Mouse (Mus musculus): ENCODE results near the gene Jdp2. TPM values are rescaled to one million over a fixed set of nuclear protein-coding genes. Genes with fewer than 3 reads are reported as not detected.

Jdp2 gene
- polyA plus RNA-seq, 1 experiment from 2014 or later: 0.27 TPM

DNA sequence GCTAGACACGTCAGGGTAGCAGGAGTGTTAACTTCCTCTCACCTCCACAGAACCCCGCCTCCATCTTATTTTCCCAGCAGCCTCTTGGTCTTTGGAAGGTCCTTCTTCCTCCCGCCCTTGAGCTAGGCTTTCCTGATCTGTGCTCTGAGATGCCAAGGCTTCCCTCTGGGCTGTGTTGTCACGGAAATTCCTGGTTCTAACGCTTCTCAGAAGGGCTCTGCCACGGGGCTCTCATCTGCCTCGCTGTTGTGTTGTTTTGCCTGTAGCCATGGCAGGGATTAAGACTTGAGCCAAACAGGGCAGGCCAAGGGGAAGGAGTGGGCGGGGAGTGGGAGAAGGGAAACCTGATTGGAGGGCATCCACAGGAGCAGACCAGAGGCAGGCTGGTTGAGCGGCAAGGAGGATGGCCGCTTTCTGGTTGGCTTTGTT lies 26.8 kb upstream of the Jdp2 start:
- Histone ChIP-seq H3K36me3 (ENCODE audit: control insufficient read depth, insufficient read depth, low read length) (no peaks in the 10 kb centered on the region), H3K27ac (ENCODE audit: low read length) (no peak overlapping the region), H3K9me3 (ENCODE audit: control insufficient read depth, low read length) (no peaks in the 10 kb centered on the region), H3K4me1 (ENCODE audit: control insufficient read depth, insufficient read depth, low read length) (peaks cover 3% of the 10 kb centered on the region; the same call in 1 of the 2 replicates), H3K9ac (ENCODE audit: low read depth, low read length) (no peak overlapping the region), H3K4me3 (ENCODE audit: low read length) (no peak overlapping the region), H3K27me3 (replicated peaks; ENCODE audit: control insufficient read depth, insufficient read depth, low read length) (no peaks in the 10 kb centered on the region), H3K4me2 (ENCODE audit: low read depth, low read length) (no peak overlapping the region)
- 41% methylated on average over 10 of the region's 10 CpGs for WGBS
- ATAC-seq: no peak

DNA sequence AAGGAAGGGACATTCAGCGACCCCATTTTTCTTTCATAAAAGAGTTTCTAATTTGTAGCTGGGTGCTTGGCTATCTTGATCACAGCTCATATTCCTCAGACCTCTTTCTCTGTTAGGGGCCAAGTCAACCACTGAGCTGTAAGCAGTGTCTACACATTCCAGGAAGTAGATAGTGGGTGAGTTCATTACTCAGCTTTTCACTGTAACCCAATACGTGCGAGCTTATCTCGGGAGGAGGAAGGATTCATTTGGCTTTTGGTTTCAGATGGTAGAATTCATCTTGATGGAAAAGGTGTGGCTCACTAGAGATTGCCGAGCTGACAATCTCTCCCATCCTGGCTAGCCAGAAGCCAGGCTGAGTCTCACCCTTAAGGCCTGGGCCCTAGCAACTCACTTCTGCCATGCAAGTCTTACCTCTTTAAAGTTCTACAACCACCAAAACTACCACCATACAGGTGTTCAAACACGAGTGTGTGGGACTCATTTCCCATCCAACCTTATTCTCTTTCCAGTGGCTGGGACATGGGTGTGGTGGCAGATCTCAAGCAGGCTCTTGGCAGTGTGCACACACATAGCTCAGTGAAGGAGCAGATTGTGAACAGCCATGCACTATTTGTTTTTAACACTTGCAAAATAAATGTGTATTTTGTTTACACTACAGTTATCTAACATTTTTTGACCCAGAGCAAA lies 23.9 kb upstream of the Jdp2 start:
- H3K4me3 ChIP-seq (ENCODE audit: low read length): no peak overlapping the region
- H3K4me1 ChIP-seq (ENCODE audit: control insufficient read depth, insufficient read depth, low read length): peaks cover 3% of the 10 kb centered on the region; the same call in 1 of the 2 replicates
- 58% methylated on average over 6 of the region's 6 CpGs for WGBS
- H3K4me2 ChIP-seq (ENCODE audit: low read depth, low read length): no peak overlapping the region
- H3K36me3 ChIP-seq (ENCODE audit: control insufficient read depth, insufficient read depth, low read length): no peaks in the 10 kb centered on the region
- no peak overlapping the region for H3K9ac ChIP-seq (ENCODE audit: low read depth, low read length)
- no peak overlapping the region for H3K27ac ChIP-seq (ENCODE audit: low read length)
- H3K9me3 ChIP-seq (ENCODE audit: control insufficient read depth, low read length): no peaks in the 10 kb centered on the region
- no peak for ATAC-seq
- no peaks in the 10 kb centered on the region for H3K27me3 ChIP-seq (replicated peaks; ENCODE audit: control insufficient read depth, insufficient read depth, low read length)

DNA sequence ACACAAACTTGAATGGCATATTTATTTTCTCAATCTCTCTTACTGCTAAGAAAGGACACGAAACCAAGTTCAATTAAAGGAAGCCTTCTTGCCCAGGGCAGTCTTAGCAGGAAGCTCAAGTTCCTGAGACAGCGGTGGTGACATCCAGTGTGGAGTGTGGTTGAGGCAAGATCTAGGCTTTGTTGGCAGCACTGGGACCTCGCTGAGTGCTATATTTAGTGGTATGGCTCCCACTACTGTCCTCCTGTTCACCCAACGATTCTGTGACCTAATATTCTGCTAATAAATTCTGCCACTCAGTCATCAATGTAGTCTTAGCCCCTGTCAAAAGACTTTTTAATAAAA lies 23.4 kb upstream of the Jdp2 start:
- WGBS: 71% methylated on average over 4 of the region's 4 CpGs
- no peak for ATAC-seq
- H3K9me3 ChIP-seq (ENCODE audit: control insufficient read depth, low read length): no peaks in the 10 kb centered on the region

DNA sequence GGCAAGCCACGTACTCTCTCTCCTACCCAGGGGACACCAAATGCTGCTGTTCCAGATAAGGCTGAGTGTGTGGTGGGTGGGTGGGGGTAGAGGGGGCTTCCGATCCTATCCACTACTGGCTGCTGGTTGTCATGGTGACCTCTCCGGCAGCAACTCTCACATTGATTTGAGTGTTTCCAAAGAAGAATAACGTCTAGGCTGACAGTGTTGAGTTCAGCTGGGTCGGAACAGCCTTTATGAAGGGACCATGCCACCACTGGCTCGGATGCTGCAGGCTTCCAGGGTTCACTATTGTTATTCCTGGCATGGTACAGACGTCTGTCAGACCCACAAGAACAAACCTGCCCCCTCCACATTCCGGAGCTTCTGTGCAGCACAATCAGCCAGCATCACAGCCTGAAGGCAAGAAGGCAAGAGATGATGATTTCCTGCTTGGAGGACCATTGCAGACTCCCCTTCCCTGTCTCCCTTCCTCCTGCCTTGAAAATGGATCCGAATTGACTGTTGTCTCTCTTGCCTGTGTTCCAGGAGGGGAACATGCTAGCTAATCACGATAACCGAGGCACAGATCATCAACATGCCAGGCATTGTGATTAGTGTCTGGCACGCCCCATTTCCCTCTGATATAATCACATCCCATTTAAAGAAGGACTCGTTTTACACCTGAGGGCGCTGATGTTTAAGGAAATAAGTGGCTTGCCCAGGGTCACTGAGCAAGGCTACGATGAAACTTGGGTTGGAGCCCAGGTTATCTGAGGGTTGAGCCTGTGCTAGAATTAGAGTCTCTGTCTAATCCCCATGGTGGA lies 17.4 kb upstream of the Jdp2 start:
- H3K4me3 ChIP-seq (ENCODE audit: low read length): no peak overlapping the region
- no peak overlapping the region for H3K4me2 ChIP-seq (ENCODE audit: low read depth, low read length)
- no peak overlapping the region for H3K9ac ChIP-seq (ENCODE audit: low read depth, low read length)
- H3K4me1 ChIP-seq (ENCODE audit: control insufficient read depth, insufficient read depth, low read length): no peaks in the 10 kb centered on the region
- ATAC-seq: no peak
- H3K36me3 ChIP-seq (ENCODE audit: control insufficient read depth, insufficient read depth, low read length): no peaks in the 10 kb centered on the region
- 48% methylated on average over 15 of the region's 15 CpGs for WGBS
- no peaks in the 10 kb centered on the region for H3K9me3 ChIP-seq (ENCODE audit: control insufficient read depth, low read length)
- H3K27ac ChIP-seq (ENCODE audit: low read length): no peak overlapping the region
- H3K27me3 ChIP-seq (replicated peaks; ENCODE audit: control insufficient read depth, insufficient read depth, low read length): no peaks in the 10 kb centered on the region

More for the DNA sequence above, 23.4 kb upstream of the Jdp2 start:
- no peak overlapping the region for H3K4me2 ChIP-seq (ENCODE audit: low read depth, low read length)
- H3K4me1 ChIP-seq (ENCODE audit: control insufficient read depth, insufficient read depth, low read length): peaks cover 3% of the 10 kb centered on the region; the same call in 1 of the 2 replicates
- no peaks in the 10 kb centered on the region for H3K27me3 ChIP-seq (replicated peaks; ENCODE audit: control insufficient read depth, insufficient read depth, low read length)
- H3K27ac ChIP-seq (ENCODE audit: low read length): no peak overlapping the region
- H3K4me3 ChIP-seq (ENCODE audit: low read length): no peak overlapping the region
- no peaks in the 10 kb centered on the region for H3K36me3 ChIP-seq (ENCODE audit: control insufficient read depth, insufficient read depth, low read length)
- no peak overlapping the region for H3K9ac ChIP-seq (ENCODE audit: low read depth, low read length)

DNA sequence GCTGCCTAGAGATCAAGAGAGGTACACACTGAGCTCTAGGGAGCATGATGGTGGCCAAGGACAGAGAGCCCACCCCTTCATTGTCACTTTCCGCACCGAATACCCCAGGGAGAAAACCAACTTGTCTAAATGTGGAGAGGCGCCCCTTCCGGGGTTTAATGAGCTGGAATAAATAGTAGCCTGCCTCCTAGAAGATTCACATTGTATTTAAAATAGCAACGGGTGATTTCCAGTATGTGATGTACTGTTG lies 16.8 kb upstream of the Jdp2 start:
- H3K4me3 ChIP-seq (ENCODE audit: low read length): no peak overlapping the region
- H3K27ac ChIP-seq (ENCODE audit: low read length): no peak overlapping the region
- H3K4me2 ChIP-seq (ENCODE audit: low read depth, low read length): no peak overlapping the region
- H3K36me3 ChIP-seq (ENCODE audit: control insufficient read depth, insufficient read depth, low read length): no peaks in the 10 kb centered on the region
- 84% methylated on average over 5 of the region's 5 CpGs for WGBS
- no peak overlapping the region for H3K9ac ChIP-seq (ENCODE audit: low read depth, low read length)
- H3K27me3 ChIP-seq (replicated peaks; ENCODE audit: control insufficient read depth, insufficient read depth, low read length): no peaks in the 10 kb centered on the region
- no peaks in the 10 kb centered on the region for H3K9me3 ChIP-seq (ENCODE audit: control insufficient read depth, low read length)
- H3K4me1 ChIP-seq (ENCODE audit: control insufficient read depth, insufficient read depth, low read length): no peaks in the 10 kb centered on the region
- no peak for ATAC-seq

DNA sequence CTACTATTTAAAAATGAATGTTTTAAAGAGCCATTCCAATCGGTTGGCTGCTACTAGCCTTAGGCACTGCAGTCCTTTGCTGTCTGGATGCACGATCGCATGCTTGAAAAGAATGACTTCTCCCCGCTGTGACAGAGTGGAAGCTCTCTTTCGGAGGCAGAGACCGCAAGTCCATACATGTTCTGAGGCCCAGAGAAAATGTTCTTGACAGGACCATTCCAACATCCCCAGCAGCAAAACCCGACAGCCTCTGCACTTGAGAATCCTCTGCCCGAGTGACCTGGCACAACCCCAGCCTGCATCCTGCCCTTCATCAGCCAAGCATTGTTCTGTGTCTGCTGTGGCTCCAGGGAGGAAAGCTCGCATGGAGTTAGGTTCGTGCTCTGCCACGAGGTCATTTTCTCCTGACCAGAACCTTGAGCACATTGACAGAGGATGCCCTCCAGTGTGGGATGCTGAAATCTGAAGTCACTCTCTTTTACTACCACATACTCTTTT lies 13.0 kb upstream of the Jdp2 start:
- no peak overlapping the region for H3K27ac ChIP-seq (ENCODE audit: low read length)
- H3K4me3 ChIP-seq (ENCODE audit: low read length): no peak overlapping the region
- no peak for ATAC-seq
- H3K4me1 ChIP-seq (ENCODE audit: control insufficient read depth, insufficient read depth, low read length): no peaks in the 10 kb centered on the region
- H3K27me3 ChIP-seq (replicated peaks; ENCODE audit: control insufficient read depth, insufficient read depth, low read length): no peaks in the 10 kb centered on the region
- H3K9ac ChIP-seq (ENCODE audit: low read depth, low read length): no peak overlapping the region
- H3K36me3 ChIP-seq (ENCODE audit: control insufficient read depth, insufficient read depth, low read length): no peaks in the 10 kb centered on the region
- WGBS: 69% methylated on average over 11 of the region's 11 CpGs
- H3K9me3 ChIP-seq (ENCODE audit: control insufficient read depth, low read length): no peaks in the 10 kb centered on the region
- no peak overlapping the region for H3K4me2 ChIP-seq (ENCODE audit: low read depth, low read length)

DNA sequence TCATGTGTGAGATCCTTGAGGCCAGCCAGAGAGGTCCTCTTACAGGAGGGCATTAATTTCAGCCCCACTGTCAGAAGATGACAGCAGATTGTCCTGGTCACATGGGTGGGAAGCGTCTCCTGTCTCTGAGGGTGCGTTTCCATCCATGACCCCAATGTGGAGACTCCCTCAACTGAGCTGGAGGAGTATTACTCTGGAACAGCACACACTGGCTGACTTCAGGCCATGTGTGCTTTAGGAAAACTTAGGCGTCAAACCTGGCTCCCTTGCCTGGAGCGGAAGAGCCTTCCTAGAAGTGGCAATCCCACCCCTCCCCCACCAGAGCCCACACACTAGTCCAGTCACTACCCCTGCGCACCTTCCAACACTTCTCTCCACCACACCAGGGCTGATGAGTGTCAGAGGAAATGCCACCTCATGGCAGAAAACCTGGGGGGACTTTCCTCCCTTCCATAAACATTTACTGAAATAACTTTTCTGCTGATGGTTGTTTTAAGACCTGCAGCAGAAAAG lies 8.9 kb upstream of the Jdp2 start:
- Histone ChIP-seq H3K4me1 (ENCODE audit: control insufficient read depth, insufficient read depth, low read length) (no peaks in the 10 kb centered on the region), H3K27ac (ENCODE audit: low read length) (no peak overlapping the region), H3K9ac (ENCODE audit: low read depth, low read length) (no peak overlapping the region), H3K4me2 (ENCODE audit: low read depth, low read length) (no peak overlapping the region), H3K9me3 (ENCODE audit: control insufficient read depth, low read length) (no peaks in the 10 kb centered on the region), H3K27me3 (replicated peaks; ENCODE audit: control insufficient read depth, insufficient read depth, low read length) (no peaks in the 10 kb centered on the region), H3K36me3 (ENCODE audit: control insufficient read depth, insufficient read depth, low read length) (no peaks in the 10 kb centered on the region), H3K4me3 (ENCODE audit: low read length) (no peak overlapping the region)
- no peak for ATAC-seq
- 40% methylated on average over 5 of the region's 5 CpGs for WGBS

DNA sequence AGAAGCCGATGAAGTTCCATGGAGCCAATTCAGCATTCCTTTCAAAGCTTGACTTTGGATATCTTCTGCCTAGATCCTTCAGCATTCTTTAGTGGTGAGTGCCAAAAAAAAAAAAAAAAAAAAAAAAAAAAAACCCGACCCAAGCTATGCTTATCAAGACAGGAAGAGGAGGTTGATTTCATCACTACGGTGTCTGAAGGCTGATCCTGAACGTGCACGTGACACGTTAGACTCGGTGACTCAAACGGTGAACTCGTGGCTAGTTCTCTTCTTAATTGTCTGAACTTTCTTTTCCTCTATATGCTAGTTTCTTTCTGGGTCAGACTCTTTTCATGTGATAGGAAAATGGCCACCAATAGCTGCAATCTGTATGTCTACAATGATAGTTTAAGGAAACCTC lies 5.9 kb upstream of the Jdp2 start:
- Histone ChIP-seq H3K27me3 (replicated peaks; ENCODE audit: control insufficient read depth, insufficient read depth, low read length) (no peaks in the 10 kb centered on the region), H3K36me3 (ENCODE audit: control insufficient read depth, insufficient read depth, low read length) (no peaks in the 10 kb centered on the region), H3K9me3 (ENCODE audit: control insufficient read depth, low read length) (no peaks in the 10 kb centered on the region), H3K4me2 (ENCODE audit: low read depth, low read length) (no peak overlapping the region), H3K27ac (ENCODE audit: low read length) (no peak overlapping the region), H3K4me3 (ENCODE audit: low read length) (no peak overlapping the region), H3K4me1 (ENCODE audit: control insufficient read depth, insufficient read depth, low read length) (peaks cover under 1% of the 10 kb centered on the region; the same call in 1 of the 2 replicates), H3K9ac (ENCODE audit: low read depth, low read length) (no peak overlapping the region)
- WGBS: 75% methylated on average over 9 of the region's 9 CpGs
- no peak for ATAC-seq

DNA sequence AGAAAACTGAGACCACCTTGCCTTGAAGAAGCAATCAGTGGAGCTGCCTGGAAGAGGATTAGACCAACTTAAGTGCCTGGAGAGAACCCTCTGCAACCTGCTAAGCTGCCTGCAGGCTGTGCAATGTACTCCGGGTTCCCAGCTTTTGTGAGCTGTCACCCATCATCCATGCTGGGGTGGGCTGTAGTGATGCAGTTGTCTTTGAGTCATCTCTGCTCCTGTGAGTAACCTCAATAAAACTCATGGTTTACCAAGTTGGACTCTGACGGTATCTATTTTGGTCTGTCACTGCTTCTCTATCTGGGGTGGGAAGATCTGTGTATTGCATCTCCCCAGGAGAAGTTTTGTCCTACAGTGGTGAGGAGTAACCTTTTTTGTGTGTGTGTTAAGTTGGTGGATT lies 4.4 kb upstream of the Jdp2 start:
- no peak for ATAC-seq
- peaks cover 7% of the 10 kb centered on the region for H3K4me1 ChIP-seq (ENCODE audit: control insufficient read depth, insufficient read depth, low read length)

More for the DNA sequence above, 4.4 kb upstream of the Jdp2 start:
- Histone ChIP-seq H3K4me2 (ENCODE audit: low read depth, low read length) (no peak overlapping the region), H3K4me3 (ENCODE audit: low read length) (no peak overlapping the region), H3K9me3 (ENCODE audit: control insufficient read depth, low read length) (no peaks in the 10 kb centered on the region), H3K9ac (ENCODE audit: low read depth, low read length) (no peak overlapping the region), H3K36me3 (ENCODE audit: control insufficient read depth, insufficient read depth, low read length) (no peaks in the 10 kb centered on the region), H3K27ac (ENCODE audit: low read length) (no peak overlapping the region), H3K27me3 (replicated peaks; ENCODE audit: control insufficient read depth, insufficient read depth, low read length) (no peaks in the 10 kb centered on the region)
- WGBS: 92% methylated on average over 2 of the region's 2 CpGs

Data from intestine, embryonic 16.5 days (tissue).